Mouse (Mus musculus) kidney, embryonic 15.5 days (tissue): Measurements from ENCODE around the gene Ldlr. TPM values are rescaled to one million over a fixed set of nuclear protein-coding genes. Genes with fewer than 3 reads are reported as not detected.
A peak's percentile ranks its signal among the peaks of the same experiment; 100 is the strongest.

Experiments
- ATAC-seq: fragments of 200-750 bp; cut with Nextera tagmentation; replicated peaks from 2 replicates; pipeline ENCODE4 v1.8.0; 2017; ENCODE audit warnings: moderate TSS enrichment; ENCODE audit not compliant: low FRiP score
- H3K27ac ChIP-seq: fragments of 300-500 bp; sonication (generic); 2 replicates; pipeline ENCODE4 v1.5.1; 2015; ENCODE audit warnings: mild to moderate bottlenecking, inconsistent platforms
- H3K27me3 ChIP-seq: fragments of 300-500 bp; sonication (generic); 2 replicates; pipeline ENCODE4 v1.6.1; 2015; ENCODE audit warnings: inconsistent platforms
- H3K36me3 ChIP-seq: fragments of 300-500 bp; sonication (generic); 2 replicates; pipeline ENCODE4 v1.6.1; 2015; ENCODE audit warnings: inconsistent platforms
- H3K4me1 ChIP-seq: fragments of 300-500 bp; sonication (generic); 2 replicates; pipeline ENCODE4 v1.6.1; 2015; ENCODE audit warnings: inconsistent platforms
- H3K4me2 ChIP-seq: fragments of 300-500 bp; sonication (generic); 2 replicates; pipeline ENCODE4 v1.6.1; 2015; ENCODE audit warnings: moderate library complexity, mild to moderate bottlenecking, inconsistent platforms
- H3K4me3 ChIP-seq: fragments of 300-500 bp; sonication (generic); replicated peaks from 2 replicates; pipeline ENCODE4 v1.5.1; 2015; ENCODE audit warnings: mild to moderate bottlenecking, inconsistent platforms
- H3K9ac ChIP-seq: fragments of 300-500 bp; sonication (generic); 2 replicates; pipeline ENCODE4 v1.6.1; 2015; ENCODE audit warnings: mild to moderate bottlenecking, inconsistent platforms
- H3K9me3 ChIP-seq: fragments of 300-500 bp; sonication (generic); replicated peaks from 2 replicates; pipeline ENCODE4 v1.6.1; 2016; ENCODE audit warnings: inconsistent platforms
- WGBS: fragments of 180-500 bp; shearing (Covaris S2); methylation state at CpG from one replicate; pipeline ENCODE4 v1.1.7; 2015; ENCODE audit warnings: mixed read lengths; 5-methylcytosine and 5-hydroxymethylcytosine counted together
- polyA plus RNA-seq: library from polyadenylated mRNA; unstranded; fragments of >200 nt; fragmentation: Nextera tagmentation; extraction: Ambion mirVana; gene quantifications from 2 replicates; pipeline ENCODE4 v1.2.1, GENCODE M21; 2015

Ldlr gene
- polyA plus RNA-seq, 1 experiment from 2014 or later: 34.9 TPM

GRCm38 (mm10) chr9:21796919-21797318 lies 73.6 kb downstream of the Ldlr start:
- H3K9ac ChIP-seq: peak overlapping the region; percentile 76; the same call in 1 of the 2 replicates
- WGBS: 62% methylated on average over 3 of the region's 3 CpGs
- H3K4me3 ChIP-seq: peak overlapping the region; percentile 68
- no peaks in the 10 kb centered on the region for H3K9me3 ChIP-seq
- H3K4me1 ChIP-seq: peaks cover 63% of the 10 kb centered on the region
- peaks cover 55% of the 10 kb centered on the region for H3K36me3 ChIP-seq
- H3K27ac ChIP-seq: peak overlapping the region; percentile 96
- ATAC-seq: no peak
- H3K4me2 ChIP-seq: peak overlapping the region; percentile 64
- no peaks in the 10 kb centered on the region for H3K27me3 ChIP-seq

- ATAC-seq: peak; percentile 73
- Histone ChIP-seq H3K9me3 (no peaks in the 10 kb centered on the region), H3K9ac (peak overlapping the region; percentile 76), H3K4me2 (peak overlapping the region; percentile 64), H3K27me3 (no peaks in the 10 kb centered on the region), H3K27ac (peak overlapping the region; percentile 96), H3K4me1 (peaks cover 53% of the 10 kb centered on the region), H3K4me3 (peak overlapping the region; percentile 68), H3K36me3 (peaks cover 57% of the 10 kb centered on the region)
- WGBS: 0% methylated on average over 25 of the region's 26 CpGs
These were observed 74.7 kb downstream of the Ldlr start for GRCm38 (mm10) chr9:21797921-21798344.

- no peaks in the 10 kb centered on the region for H3K9me3 ChIP-seq
- H3K4me1 ChIP-seq: peaks cover 48% of the 10 kb centered on the region
- no peaks in the 10 kb centered on the region for H3K27me3 ChIP-seq
- peak within 1 kb of the TSS; percentile 76 for H3K9ac ChIP-seq
- WGBS: under 1% methylated on average over 52 of the region's 52 CpGs
- peak within 1 kb of the TSS; percentile 96 for H3K27ac ChIP-seq
- ATAC-seq: peak; percentile 87
- H3K4me2 ChIP-seq: peak within 1 kb of the TSS; percentile 64
- H3K4me3 ChIP-seq: peak within 1 kb of the TSS; percentile 68
- H3K36me3 ChIP-seq: peaks cover 56% of the 10 kb centered on the region
These were observed 75.2 kb downstream of the Ldlr start, which contains the start of gene Kank2 for GRCm38 (mm10) chr9:21798345-21799009. Kank2 (minus strand) TSS chr9:21798744.

GRCm38 (mm10) chr9:21799010-21799350 lies 75.7 kb downstream of the Ldlr start:
- 48% methylated on average over 3 of the region's 3 CpGs for WGBS
- Histone ChIP-seq H3K27ac (peak overlapping the region; percentile 96), H3K9ac (peak overlapping the region; percentile 76; the same call in 1 of the 2 replicates), H3K4me3 (peak overlapping the region; percentile 68), H3K36me3 (peaks cover 53% of the 10 kb centered on the region), H3K4me2 (peak overlapping the region; percentile 64), H3K4me1 (peaks cover 43% of the 10 kb centered on the region), H3K9me3 (no peaks in the 10 kb centered on the region), H3K27me3 (no peaks in the 10 kb centered on the region)
- ATAC-seq: no peak

Other genes starting within 250 kb of the Ldlr start
- gene Tmed1, start 213.2 kb upstream of the Ldlr start, polyA plus RNA-seq: 133 and 138 TPM in 2 replicates
- 2.9 and 5.2 TPM in 2 replicates for gene AB124611, start 197.3 kb upstream of the Ldlr start, polyA plus RNA-seq
- gene Carm1, start 176.6 kb upstream of the Ldlr start, polyA plus RNA-seq: 44.1 and 50.2 TPM in 2 replicates
- 28.4 and 28.6 TPM in 2 replicates for gene Timm29, start 130.8 kb upstream of the Ldlr start, polyA plus RNA-seq
- 29.7 and 32.7 TPM in 2 replicates for gene Yipf2, start 130.7 kb upstream of the Ldlr start, polyA plus RNA-seq
- gene Smarca4, start 107.3 kb upstream of the Ldlr start, polyA plus RNA-seq: 91.0 and 101 TPM in 2 replicates
- gene Spc24, start 36.8 kb downstream of the Ldlr start, polyA plus RNA-seq: 126 and 135 TPM in 2 replicates
- 18.7 and 23.2 TPM in 2 replicates for gene Kank2, start 75.3 kb downstream of the Ldlr start, polyA plus RNA-seq
- 4.3 and 4.9 TPM in 2 replicates for gene Angptl8, start 112.0 kb downstream of the Ldlr start, polyA plus RNA-seq
- 36.8 and 46.3 TPM in 2 replicates for gene Dock6, start 129.2 kb downstream of the Ldlr start, polyA plus RNA-seq
- 11.0 and 11.3 TPM in 2 replicates for gene Rab3d, start 194.7 kb downstream of the Ldlr start, polyA plus RNA-seq
- gene Ccdc159, start 204.0 kb downstream of the Ldlr start, polyA plus RNA-seq: 5.5 and 5.9 TPM in 2 replicates
- 59.2 and 61.0 TPM in 2 replicates for gene Tmem205, start 204.1 kb downstream of the Ldlr start, polyA plus RNA-seq
- gene Plppr2, start 213.6 kb downstream of the Ldlr start, polyA plus RNA-seq: 7.9 and 11.3 TPM in 2 replicates
- 7.9 and 12.6 TPM in 2 replicates for gene Swsap1, start 232.3 kb downstream of the Ldlr start, polyA plus RNA-seq
- gene Epor, start 240.0 kb downstream of the Ldlr start, polyA plus RNA-seq: 12.1 and 15.2 TPM in 2 replicates